Mouse (Mus musculus): ENCODE data around the gene Msn. TPM values are rescaled to one million over a fixed set of nuclear protein-coding genes. Genes with fewer than 3 reads are reported as not detected.

The Msn gene
- total RNA-seq (2015) (825 and 881 TPM in 2 replicates), total RNA-seq (2017) (296 and 421 TPM in 2 replicates)

DNA sequence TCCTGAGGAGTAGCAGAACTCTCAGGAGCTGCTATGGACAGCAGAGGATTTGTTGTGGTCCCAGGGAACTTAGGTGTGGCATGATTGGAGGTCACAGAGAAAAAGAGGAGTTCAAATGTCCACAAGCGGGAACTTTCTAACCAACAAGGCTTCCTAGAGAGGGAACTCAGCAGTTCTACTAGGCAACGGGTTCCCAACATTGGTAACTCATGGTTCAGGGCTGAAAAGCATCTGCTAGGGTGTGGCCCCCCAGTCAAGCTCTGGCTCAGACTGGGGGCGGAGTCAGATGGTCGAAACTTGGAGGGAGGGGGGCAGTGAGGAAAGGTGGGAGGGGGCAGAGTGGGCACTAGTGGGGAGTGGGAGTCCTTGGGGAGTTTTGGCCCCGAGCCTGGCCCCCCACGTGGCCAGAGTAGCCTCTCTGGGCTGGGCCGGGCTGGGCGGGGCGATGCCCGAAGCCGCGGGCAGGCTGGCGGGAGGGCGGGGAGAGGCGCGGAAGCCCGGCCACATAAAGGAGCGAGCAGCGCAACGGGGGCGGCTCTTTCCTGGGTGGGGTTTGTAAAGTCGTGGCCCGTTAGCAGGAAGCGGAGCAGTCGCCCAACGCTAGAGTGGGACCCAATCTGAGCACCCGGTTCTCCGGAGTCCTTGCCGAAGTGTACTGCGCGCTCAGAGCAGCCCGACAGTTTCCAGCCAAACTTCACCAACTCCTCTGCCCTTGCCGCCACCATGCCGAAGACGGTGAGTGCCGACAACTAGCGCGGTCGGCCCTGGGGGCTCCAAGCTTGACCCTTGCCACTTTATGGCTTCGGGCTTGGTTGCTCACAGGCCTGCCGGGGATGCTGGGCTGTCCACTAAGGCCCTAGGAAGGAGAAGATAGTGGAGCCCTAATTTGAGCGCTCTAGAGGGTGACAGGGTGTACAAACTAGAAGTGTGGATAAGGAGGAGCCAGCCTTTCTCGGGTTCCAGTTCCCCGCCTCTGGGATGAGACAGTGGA is at the start of gene Msn:
Msn (plus strand) TSS at position 534 of the 991 bp plus-strand sequence.
- peak; percentile 89 for ATAC-seq (ENCODE audit: poor library complexity, severe bottlenecking)

DNA sequence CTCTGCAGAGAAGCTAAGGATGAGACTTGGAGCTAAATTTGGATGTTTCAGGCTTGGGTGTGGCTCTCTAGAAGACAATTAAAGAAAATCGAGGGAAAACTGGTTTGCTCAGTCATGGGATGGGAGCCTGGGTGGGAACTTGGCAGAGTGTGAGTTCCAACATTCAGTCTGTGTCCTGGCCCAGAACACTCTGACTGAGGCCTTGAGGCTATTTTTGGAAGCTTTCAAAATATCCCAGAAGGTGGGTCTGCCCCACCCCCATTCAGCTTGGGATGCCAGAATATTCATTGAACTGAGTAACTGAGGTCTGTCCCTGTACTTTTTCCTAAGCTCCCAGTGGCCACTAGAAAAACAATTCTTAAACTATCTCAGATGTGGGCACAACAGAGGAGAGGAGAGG is 43.0 kb upstream of the Msn start:
- no peak for ATAC-seq (ENCODE audit: poor library complexity, severe bottlenecking)

DNA sequence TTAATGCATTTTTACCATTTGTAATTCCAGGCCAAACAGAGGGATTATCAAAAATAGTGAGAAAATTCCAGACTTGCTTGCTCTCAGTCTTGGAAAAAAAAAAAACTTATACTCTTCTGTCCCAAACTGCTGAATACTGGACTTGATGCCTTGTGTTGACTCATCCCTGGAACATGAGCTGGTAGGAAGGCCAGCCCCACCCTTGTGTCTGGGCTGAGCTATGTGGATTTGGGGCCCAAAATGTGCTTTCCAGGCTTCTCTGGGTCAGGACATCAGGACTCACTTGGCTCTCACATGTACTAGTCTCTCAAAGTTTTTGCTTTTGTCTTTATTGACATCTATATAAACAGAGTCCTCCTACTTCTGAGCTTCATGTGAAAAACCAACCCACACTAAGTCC is 18.1 kb upstream of the Msn start:
- ATAC-seq (ENCODE audit: poor library complexity, severe bottlenecking) = no peak

DNA sequence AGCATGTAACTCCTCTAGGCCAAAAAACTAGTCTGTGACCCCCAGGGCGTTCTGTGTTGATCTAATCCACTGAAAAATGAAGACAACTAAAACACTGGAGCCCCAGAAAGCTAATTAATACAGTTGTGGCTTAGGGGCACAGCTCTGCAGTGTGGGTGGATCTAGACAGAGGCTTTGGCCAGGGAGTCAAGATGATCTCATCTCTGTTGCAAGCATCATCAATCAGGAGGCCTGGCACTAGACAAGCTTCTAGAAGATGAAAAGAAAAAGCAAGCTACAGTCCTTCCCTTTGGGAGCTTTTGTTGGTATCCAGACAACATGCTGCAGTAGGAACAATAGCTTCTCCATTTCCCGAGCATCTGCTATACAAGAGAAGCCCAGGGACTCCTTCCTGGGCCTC is 9.6 kb upstream of the Msn start:
- no peak for ATAC-seq (ENCODE audit: poor library complexity, severe bottlenecking)

DNA sequence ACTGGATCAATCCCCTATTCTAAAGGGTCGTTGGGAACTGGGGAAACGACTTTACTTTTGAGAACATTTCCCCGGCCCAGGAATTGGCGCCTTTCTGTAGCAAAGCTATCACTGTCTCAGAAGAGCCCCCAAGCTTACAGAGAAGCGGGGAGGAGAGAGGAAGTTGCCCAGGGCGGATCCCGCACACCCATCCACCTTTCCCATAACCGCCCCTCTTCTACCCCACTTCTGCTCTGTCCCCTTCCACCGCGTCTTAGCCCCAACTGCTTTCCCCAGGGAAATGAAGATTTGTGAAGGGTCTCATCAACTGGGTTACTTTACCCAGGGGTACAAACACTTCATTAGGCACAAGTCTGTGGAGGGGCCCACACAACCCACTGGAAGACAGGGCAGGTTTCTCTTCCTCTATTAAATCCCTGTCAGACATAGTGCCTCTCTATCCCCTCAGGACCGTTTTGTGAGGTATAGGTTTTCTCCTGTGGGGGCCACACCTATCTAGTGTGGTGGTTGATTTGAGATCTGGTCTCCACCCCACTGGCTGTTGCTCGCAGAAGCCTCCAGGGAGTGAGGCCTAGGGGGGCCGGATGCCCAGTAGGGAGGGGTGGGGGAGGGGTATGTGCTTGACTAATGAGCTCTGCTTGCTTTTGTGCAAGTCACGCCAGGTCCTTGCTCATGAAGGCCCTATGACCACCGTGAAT is 820 bp downstream of the Msn start:
- ATAC-seq (ENCODE audit: poor library complexity, severe bottlenecking) = peak; percentile 60

DNA sequence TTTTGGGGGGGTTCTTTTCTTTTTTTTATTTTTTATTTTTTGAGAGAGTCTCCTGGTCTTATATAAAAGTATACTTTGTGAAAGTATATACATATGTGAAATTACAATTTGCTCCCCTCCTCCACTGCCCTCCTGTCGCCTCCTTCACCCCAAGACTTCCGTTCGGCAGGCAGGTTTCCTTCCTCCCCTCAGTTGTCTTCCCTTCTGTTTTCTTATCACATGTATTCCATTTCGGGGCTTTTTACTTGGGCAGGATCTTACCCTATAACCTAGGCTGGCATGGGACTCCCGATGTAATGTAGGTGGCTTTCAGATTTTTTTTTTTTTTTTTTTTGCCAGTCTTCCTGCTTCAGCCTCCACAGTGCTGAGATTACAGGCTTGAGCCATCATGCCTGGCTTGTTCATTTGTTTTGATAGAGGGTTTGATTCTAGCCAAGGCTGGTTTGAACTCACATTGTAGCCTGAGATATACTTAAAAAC is 1.7 kb downstream of the Msn start:
- ATAC-seq (ENCODE audit: poor library complexity, severe bottlenecking) = no peak

DNA sequence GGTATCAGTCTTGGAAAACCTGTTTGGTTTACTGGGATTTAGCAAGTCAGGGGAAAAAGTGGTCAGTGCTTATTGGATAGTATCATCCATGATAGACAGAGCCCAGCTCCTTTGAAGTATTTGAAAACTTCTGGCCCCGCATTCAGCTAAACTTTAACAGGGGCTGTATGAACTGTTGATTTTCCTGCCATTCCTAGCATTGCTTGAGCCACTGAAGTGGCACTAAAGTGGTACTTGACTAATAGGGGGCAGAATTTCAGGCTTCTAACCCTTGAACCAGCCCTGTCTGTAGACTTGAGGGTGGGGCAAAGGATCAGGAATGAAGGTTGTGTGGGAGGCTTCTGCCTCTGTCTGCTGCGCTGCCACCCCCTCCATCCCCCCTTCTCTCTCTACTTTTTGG is 3.2 kb downstream of the Msn start:
- no peak for ATAC-seq (ENCODE audit: poor library complexity, severe bottlenecking)

DNA sequence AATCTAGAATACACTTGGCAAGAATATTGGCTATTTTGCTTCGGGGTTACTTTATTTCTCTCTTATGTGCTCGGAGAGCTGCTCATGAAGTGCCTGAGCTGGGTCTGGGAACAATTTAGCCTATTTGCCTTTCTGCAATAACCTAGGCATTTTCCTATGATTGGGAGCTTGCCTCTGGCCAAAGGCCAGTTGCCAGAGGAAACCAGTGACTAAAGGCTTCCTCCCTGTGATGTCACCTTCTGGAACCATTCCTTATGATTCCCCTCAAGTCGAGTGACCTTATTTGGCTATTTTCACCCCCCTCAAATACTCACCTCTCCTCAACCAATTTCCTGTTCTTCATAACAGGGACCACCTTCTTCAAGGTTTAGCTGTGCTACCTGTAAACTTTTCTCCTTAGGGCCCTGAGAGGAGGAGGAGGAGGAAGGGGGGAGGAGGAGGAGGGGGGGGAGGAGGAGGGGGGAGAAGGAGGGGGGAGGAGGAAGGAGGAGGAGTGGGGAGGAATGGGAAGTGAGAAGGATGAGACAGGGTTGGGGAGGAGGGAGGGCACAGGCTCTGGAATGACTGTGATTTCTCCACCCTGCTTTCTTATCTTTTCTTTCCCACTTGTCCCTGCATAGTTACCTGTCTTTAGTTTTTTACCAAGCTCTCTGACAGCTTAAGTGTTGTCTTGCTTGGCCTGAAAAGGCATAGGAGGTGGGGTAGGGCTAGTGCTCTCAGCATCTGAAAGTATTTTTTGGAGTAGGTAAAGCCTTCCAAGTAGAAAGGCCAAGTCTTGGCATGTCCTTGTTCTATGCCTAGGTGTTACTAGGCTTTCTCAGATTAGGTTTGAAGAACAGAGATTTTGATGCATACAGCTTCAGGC is 11.8 kb downstream of the Msn start:
- no peak for ATAC-seq (ENCODE audit: poor library complexity, severe bottlenecking)

DNA sequence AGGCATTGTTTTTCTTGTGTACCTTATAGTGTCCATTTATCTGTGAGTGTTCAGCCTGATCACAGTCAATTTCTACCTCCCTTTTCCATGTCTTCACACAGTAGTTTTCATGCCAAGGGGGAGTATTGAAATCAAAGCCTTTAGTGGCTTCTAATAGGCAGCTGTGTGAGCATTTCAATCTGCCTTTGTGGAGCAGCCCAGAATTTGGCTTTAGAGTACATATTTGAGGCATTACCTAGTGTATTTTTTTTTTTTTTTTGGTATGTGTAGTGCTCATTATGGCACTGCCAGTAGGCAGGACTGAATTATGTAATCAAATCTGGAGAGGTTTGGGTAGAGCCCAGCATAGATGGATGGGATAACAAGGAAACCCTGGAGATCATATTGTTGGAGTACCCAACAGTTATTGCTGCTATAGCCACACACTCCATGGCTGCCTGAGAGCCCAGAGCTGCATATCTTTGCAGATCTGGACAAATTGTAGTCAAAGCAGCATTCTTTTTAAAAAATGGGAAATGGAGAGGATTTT is 17.3 kb downstream of the Msn start:
- ATAC-seq (ENCODE audit: poor library complexity, severe bottlenecking) = no peak

DNA sequence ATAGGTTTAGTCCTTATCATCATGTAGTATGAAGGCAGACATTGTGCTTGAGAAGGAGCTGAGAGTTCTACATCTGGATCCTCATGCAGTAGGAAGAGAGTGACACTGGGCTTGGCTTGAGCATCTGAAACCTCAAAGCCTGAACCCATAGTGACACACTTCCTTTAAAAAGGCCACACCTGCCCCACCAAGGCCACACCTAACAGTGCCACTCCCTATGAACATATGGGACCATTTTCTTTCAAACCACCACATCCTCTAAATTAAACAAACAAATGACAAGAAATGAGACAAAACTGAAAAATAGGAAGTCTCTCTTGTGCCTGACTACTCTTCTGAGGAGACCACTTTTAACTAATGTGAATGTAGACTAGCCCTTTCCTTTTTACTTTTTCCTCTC is 19.7 kb downstream of the Msn start:
- ATAC-seq (ENCODE audit: poor library complexity, severe bottlenecking) = peak; percentile 45; the same call in 1 of the 2 replicates

DNA sequence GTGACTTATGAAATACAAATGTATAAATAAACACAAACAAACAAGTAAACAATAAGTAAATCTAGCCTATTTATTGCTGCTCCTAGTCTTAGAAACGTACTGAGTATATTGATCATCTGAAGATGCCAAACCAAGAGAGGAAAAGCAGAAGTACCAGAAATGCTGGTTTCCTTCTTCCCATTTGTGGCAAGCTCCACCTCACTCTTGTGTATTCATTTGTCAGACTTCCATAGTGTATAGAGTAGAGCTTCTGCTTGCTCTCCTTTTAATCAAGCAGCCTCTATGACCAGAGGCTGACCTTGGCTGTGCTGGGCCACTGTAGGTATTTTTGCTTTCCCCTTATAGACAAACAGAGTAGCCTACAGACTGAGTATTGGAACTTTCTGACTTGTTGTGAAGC is 21.5 kb downstream of the Msn start:
- peak; percentile 71 for ATAC-seq (ENCODE audit: poor library complexity, severe bottlenecking)

DNA sequence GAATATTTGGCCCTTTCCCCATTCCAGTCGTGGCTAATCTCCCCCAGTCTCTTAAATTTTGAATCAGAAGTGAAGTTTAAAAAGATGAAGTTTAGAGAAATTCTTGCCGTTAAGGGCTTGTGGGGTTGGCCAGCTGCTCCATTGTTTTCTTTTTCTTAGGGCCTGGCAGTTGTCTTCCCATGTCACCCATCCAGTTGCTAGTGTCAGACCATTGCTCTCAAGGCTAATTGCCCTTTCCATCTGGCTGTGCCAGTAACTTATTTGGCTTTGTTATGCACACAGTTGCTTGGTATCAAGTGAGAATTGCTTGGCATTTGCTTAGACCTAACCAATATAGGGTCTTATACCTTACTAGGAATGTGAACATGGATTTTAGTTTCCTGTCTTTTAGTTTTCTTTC is 24.2 kb downstream of the Msn start:
- no peak for ATAC-seq (ENCODE audit: poor library complexity, severe bottlenecking)

DNA sequence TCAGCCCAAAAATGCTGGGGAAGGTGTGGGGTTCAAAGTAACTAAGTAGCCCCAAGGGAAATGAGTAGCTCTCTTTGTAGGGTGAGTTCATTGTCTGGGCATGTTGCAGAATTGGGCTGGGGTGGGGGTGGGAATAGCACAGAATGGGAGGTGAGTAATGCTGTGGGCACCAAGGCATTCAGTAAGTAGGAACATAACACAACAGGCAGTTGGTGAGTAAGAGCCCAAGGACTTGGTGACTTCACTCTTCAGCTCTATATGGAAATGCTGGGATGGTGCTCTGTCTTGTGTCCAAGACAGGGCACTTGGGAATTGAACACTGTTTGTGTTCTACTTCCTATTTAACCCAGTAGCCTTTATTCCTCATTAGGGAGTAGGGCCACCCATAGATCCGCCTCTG is 26.1 kb downstream of the Msn start:
- ATAC-seq (ENCODE audit: poor library complexity, severe bottlenecking) = no peak

DNA sequence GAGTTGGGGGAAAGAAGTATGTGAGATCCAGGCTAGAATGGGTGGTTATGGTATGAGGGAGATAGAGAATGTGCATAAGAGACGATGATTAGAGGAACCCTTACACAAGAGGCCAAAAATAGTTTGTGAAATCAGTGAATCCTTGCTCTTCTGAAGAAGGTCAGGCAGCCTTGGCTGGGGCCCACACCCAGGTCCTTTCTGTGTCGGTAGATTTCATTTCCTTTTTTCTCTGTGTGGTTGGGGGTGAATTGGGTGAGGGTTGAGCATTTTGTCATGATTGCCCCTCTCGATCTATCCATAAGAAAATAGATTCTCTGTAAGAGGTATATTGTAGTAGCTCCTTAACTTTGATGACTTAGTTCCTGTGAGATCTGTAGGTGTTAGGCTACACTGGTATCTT is 31.0 kb downstream of the Msn start:
- ATAC-seq (ENCODE audit: poor library complexity, severe bottlenecking) = peak; percentile 20

DNA sequence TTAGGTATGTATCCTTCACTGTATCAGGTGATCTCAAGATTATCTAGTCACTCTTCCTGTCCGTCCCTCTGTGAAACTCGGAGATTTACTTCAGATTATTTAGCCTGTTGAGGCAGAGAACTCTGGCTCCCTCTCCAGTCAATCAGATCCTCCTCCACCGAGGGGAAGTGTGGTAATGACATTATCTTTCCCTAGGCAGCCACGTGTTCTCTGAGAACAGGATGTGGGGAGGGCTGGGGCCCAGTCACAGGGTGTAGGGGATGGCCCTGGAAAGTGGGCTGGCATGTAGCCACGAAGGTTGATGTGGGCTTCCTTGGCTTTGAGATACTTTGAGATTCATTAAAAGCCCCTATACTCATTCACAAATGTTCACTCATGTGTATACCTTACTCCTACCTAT is 34.3 kb downstream of the Msn start:
- peak; percentile 82 for ATAC-seq (ENCODE audit: poor library complexity, severe bottlenecking)

DNA sequence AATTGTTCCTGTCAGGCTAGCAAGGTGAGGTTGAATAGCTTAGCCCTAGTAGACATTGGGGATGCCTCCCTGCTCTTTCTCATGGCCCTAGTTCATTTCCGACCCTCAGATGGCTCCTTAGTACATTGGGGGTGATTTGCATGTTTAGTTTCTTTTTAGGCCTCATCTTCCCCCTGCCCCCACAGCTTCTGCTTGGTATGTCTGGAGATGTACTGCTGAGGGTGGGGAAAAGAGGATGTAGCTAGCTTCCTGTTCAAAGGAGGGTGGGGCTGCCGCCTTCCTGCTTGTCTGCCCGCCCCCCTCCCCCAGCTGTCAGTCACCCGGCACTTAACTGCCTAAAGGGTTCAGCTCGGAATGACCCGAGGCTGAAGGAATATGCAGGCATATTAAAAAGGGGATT is 34.8 kb downstream of the Msn start:
- ATAC-seq (ENCODE audit: poor library complexity, severe bottlenecking) = peak; percentile 86

DNA sequence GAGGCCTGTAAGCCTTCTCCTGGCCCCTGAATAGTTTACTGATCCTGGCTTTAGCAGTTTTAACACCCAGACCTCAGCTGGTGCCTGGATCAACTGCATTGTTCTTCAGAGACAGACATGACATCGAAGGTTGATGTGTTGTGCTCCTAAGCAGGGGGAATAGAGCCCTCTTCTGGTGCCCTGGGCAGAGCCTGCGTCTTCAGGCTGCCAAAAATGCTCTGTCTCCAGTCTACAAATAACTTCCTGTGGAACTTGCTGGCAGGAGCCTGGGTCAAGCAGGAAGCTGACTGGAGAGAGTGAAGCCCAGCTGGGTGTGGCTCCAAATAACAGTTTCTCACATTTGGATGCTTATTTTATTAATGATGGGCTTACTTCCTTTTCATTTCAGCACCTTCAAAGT is 37.4 kb downstream of the Msn start:
- peak; percentile 37 for ATAC-seq (ENCODE audit: poor library complexity, severe bottlenecking)

DNA sequence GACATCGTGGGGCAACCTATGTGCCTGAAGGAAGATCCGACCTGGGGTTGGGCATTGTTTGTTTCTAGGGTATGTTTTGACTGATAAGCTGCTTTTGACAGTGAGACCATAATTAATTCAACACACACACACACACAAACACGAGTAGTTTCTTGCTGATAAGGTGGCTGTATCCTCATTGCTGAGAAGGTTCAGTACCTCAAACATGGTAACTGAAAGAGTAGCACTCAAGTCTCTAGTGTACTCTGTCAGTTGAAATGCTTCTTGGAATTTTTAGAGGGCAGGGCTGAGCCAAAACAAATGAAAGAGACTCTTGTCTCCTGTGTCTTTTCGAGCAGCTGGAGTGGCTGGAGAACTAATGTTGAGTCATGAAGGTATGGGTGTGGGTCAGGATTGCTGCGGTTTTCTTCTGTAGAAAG is 38.4 kb downstream of the Msn start:
- no peak for ATAC-seq (ENCODE audit: poor library complexity, severe bottlenecking)

DNA sequence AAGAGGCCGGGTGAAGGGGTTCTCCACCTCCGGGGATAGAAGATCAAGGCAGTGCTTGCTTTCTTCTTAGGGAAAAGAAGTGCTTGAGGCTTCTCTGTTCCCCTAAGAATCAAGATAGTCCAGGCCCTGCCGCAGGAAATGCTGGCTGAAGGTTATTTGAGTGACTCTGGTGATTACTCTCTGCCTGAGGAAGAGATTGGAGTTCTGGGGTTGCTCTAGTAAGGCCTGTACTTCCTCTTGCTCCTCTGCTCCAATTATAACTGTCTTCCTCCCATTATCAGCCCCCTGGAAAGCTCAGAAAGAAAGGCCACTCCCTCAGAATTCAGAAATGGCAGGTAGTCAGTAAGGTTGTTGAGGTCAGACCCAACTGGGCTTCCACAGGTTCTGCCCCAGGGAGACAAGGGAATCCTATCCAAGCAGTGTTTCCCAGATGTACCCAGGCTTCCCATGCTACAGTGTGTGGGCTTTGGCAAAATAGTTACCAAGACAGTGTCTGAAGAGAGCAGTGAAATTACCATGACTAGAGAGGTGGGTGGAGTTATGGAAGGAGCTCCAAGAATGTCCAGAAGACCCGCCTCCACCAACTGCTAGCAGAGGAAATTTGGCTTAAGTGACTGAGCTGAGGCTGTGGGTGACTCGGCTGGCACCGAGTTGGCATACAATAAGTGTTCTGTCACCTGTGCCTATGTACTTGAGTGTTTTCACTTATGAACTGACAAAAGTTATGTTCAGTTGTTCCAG is 39.2 kb downstream of the Msn start:
- no peak for ATAC-seq (ENCODE audit: poor library complexity, severe bottlenecking)

DNA sequence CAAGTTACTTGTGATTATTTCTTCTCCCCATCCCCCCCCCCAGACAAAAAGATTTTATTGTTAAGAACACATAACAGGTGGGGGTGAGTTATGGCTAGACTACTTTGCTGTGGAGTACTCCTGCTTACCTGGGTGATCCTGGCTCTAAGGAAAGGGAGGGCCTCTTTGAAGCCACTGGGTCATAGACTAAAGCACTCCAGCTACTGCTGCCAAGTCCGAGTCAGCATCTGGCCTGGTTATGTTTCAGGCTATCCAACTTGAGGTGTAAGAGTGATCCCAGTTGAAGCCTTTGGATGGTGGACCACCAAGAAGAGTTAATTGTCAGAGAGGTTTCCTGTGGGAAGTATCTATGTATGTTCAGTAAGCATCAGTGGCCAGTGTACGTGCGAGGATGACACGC is 39.7 kb downstream of the Msn start:
- no peak for ATAC-seq (ENCODE audit: poor library complexity, severe bottlenecking)

All from megakaryocyte, adult 5-6 weeks (primary cell).